Mouse (Mus musculus) ES-CJ7 (cell line): ENCODE results near the gene Galc.
A peak's percentile ranks its signal among the peaks of the same experiment; 100 is the strongest.
"Not testable (repeated sequence)": the region's sequence is repeated elsewhere in the genome, so short reads cannot be mapped to it uniquely, and the experiment has no call there.

ENCODE experiments used
- DNase-seq: peaks from one replicate; pipeline ENCODE4 v3.0.0; 2011; ENCODE audit warnings: low read depth, low spot score

Gene Galc

GRCm38 (mm10) chr12:98255373-98255995, 3.8 kb downstream of the Galc start:
- DNase-seq: no peak

GRCm38 (mm10) chr12:98252417-98252816, 6.8 kb downstream of the Galc start:
- no peak for DNase-seq

GRCm38 (mm10) chr12:98250327-98250726, 8.9 kb downstream of the Galc start:
- no peak for DNase-seq

GRCm38 (mm10) chr12:98249671-98250070, 9.6 kb downstream of the Galc start:
- DNase-seq: no peak

GRCm38 (mm10) chr12:98246835-98247234, 12.4 kb downstream of the Galc start:
- DNase-seq: no peak

- DNase-seq: no peak
Measured at GRCm38 (mm10) chr12:98244865-98245264, 14.4 kb downstream of the Galc start.

GRCm38 (mm10) chr12:98244161-98244560, 15.1 kb downstream of the Galc start:
- DNase-seq: no peak

- DNase-seq: not testable (repeated sequence)
Measured at GRCm38 (mm10) chr12:98238478-98238877, 20.8 kb downstream of the Galc start.

GRCm38 (mm10) chr12:98227037-98227436, 32.2 kb downstream of the Galc start:
- no peak for DNase-seq

GRCm38 (mm10) chr12:98223286-98223685, 36.0 kb downstream of the Galc start:
- DNase-seq: no peak

GRCm38 (mm10) chr12:98216432-98216831, 42.8 kb downstream of the Galc start:
- DNase-seq: no peak

GRCm38 (mm10) chr12:98215512-98215911, 43.7 kb downstream of the Galc start:
- DNase-seq: no peak

GRCm38 (mm10) chr12:98214191-98214590, 45.1 kb downstream of the Galc start:
- no peak for DNase-seq

GRCm38 (mm10) chr12:98213791-98214190, 45.5 kb downstream of the Galc start:
- no peak for DNase-seq

- DNase-seq: no peak
Measured at GRCm38 (mm10) chr12:98213332-98213731, 45.9 kb downstream of the Galc start.

- DNase-seq: peak; percentile 58
Measured at GRCm38 (mm10) chr12:98212457-98213175, 46.6 kb downstream of the Galc start.

- no peak for DNase-seq
Measured at GRCm38 (mm10) chr12:98210495-98210894, 48.8 kb downstream of the Galc start.

GRCm38 (mm10) chr12:98208104-98208503, 51.2 kb downstream of the Galc start:
- DNase-seq: no peak

GRCm38 (mm10) chr12:98205450-98206051, 53.7 kb downstream of the Galc start:
- no peak for DNase-seq

- no peak for DNase-seq
Measured at GRCm38 (mm10) chr12:98197401-98197800, 61.9 kb downstream of the Galc start.

GRCm38 (mm10) chr12:98190201-98190600, 69.1 kb downstream of the Galc start:
- DNase-seq: no peak

GRCm38 (mm10) chr12:98189096-98189495, 70.2 kb downstream of the Galc start:
- DNase-seq: no peak
